Mouse (Mus musculus) lung, adult 2 months (tissue): ENCODE data around the gene Slc52a3.

Source experiments
- CTCF ChIP-seq: fragments of 200-500 bp; IDR thresholded peaks from 2 replicates; pipeline ENCODE4 v1.5.1; 2011; ENCODE audit warnings: mild to moderate bottlenecking, low read length, control low read depth; ENCODE audit not compliant: insufficient read depth
- POLR2A ChIP-seq: fragments of 200-500 bp; IDR thresholded peaks from 2 replicates; pipeline ENCODE4 v1.6.1; 2011; ENCODE audit warnings: low read depth, mild to moderate bottlenecking, control low read depth, low read length, borderline replicate concordance; ENCODE audit errors: extremely low read depth

DNA sequence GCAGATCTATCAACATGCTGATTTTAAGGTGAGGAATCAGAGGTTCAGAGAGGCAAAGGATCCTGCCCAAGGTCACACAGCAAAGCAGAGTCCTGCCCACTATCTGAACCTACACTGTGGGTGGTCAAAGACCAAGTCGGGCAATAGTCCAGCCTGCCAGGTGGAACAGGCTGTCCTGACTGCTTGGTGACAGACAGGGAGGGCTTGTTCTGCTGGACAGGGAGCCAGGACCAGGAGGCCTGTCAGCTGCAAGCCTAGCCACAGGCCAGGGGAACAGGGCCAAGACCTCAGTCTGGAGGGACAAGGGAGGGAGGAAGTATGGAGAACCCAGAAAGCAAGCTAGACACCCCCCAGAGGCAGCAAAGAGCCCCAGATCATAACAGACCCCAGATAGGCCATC, 59.1 kb downstream of the Slc52a3 start:
- TF ChIP-seq CTCF = no peak
- TF ChIP-seq POLR2A = no peak
